18 mouse cellular contexts compared by ENCODE assay signal in genomic region chr11:83999411-83999915, GRCm38 (mm10). TPM values are rescaled to one million over a fixed set of nuclear protein-coding genes. Genes with fewer than 3 reads are reported as not detected.
A peak's percentile ranks its signal among the peaks of the same experiment; 100 is the strongest.
DNase-seq lines count a peak whose midpoint lies in the region; ATAC-seq and TF ChIP-seq lines count a peak whose summit lies in the region.
"Had no signal": no experiment of that assay in that cellular context is flagged by ENCODE, and none has a peak within 500 bp of the region (broad histone marks: within the 10 kb centered on the region; RNA-seq: fewer than 3 reads in every experiment).

No protein-coding gene starts in this region.

- no peak overlapping the region for H3K4me2 ChIP-seq in hindbrain, embryonic 13.5 days
- no peak overlapping the region for H3K4me2 ChIP-seq in neural tube, embryonic 15.5 days
- H3K4me2 ChIP-seq in hindbrain, postnatal 0 days (ENCODE audit: low read depth, low read length): no peak overlapping the region
- H3K4me2 ChIP-seq in midbrain, postnatal 0 days (ENCODE audit: low read depth, low read length, poor library complexity, severe bottlenecking): no peak overlapping the region
- H3K4me2 ChIP-seq: heart, embryonic 13.5 days had no signal

- DNase-seq in hindbrain, embryonic 10.5 days (ENCODE audit: low spot score): no peak
- DNase-seq in neural tube, embryonic 10.5 days (ENCODE audit: extremely low spot score, low spot score): no peak
- DNase-seq in hindbrain, postnatal 0 days (ENCODE audit: low spot score): no peak
- peak; percentile 28 for DNase-seq in midbrain, postnatal 0 days (ENCODE audit: low spot score)
- no peak for DNase-seq in kidney, postnatal 4 days
- DNase-seq: adrenal gland, postnatal 14 days; cerebellum, adult 2 months; cerebellum, postnatal 10 days; gastrocnemius, postnatal 36 days; heart, adult 11 months; heart, postnatal 36 days had no signal

- H3K9ac ChIP-seq in hindbrain, embryonic 13.5 days: no peak overlapping the region
- no peak overlapping the region for H3K9ac ChIP-seq in neural tube, embryonic 15.5 days (replicated peaks)
- no peak overlapping the region for H3K9ac ChIP-seq in hindbrain, postnatal 0 days (replicated peaks; ENCODE audit: low read length)
- no peak overlapping the region for H3K9ac ChIP-seq in midbrain, postnatal 0 days (replicated peaks; ENCODE audit: low read length, poor library complexity, severe bottlenecking)
- H3K9ac ChIP-seq: heart, embryonic 13.5 days had no signal

- peak overlapping the region; percentile 58; the same call in 1 of the 2 replicates for H3K27ac ChIP-seq in hindbrain, embryonic 13.5 days
- no peak overlapping the region for H3K27ac ChIP-seq in hindbrain, embryonic 10.5 days
- peak overlapping the region; percentile 18; the same call in 1 of the 2 replicates for H3K27ac ChIP-seq in neural tube, embryonic 15.5 days (replicated peaks)
- H3K27ac ChIP-seq in hindbrain, postnatal 0 days: 0 out of 2 replicates have a peak overlapping the region, but pooled peaks have one; percentile 27
- no peak overlapping the region for H3K27ac ChIP-seq in midbrain, postnatal 0 days (ENCODE audit: low read depth, low read length)
- H3K27ac ChIP-seq: embryonic facial prominence, embryonic 10.5 days; heart, embryonic 13.5 days had no signal

- no peak for ATAC-seq in hindbrain, embryonic 13.5 days (ENCODE audit: low FRiP score)
- ATAC-seq in neural tube, embryonic 15.5 days (ENCODE audit: low FRiP score): no peak
- 0 out of 2 replicates have a peak, but pooled peaks have one; percentile 27 for ATAC-seq in hindbrain, postnatal 0 days
- ATAC-seq in midbrain, postnatal 0 days (ENCODE audit: low FRiP score): no peak
- ATAC-seq: activated CD4-positive, CD25-positive, alpha-beta regulatory T cell, adult 4 months; Patski had no signal

- WGBS in hindbrain, embryonic 13.5 days: 77% methylated on average over 4 of the region's 4 CpGs
- WGBS in hindbrain, embryonic 10.5 days: 91% methylated on average over 4 of the region's 4 CpGs
- 78% methylated on average over 4 of the region's 4 CpGs for WGBS in neural tube, embryonic 15.5 days
- 76% methylated on average over 4 of the region's 4 CpGs for WGBS in hindbrain, postnatal 0 days
- WGBS in midbrain, postnatal 0 days: 44% methylated on average over 4 of the region's 4 CpGs

- no peaks in the 10 kb centered on the region for H3K9me3 ChIP-seq in hindbrain, embryonic 13.5 days
- no peaks in the 10 kb centered on the region for H3K9me3 ChIP-seq in hindbrain, embryonic 10.5 days
- H3K9me3 ChIP-seq in neural tube, embryonic 15.5 days (replicated peaks): no peaks in the 10 kb centered on the region
- no peaks in the 10 kb centered on the region for H3K9me3 ChIP-seq in hindbrain, postnatal 0 days (ENCODE audit: low read length)
- H3K9me3 ChIP-seq in midbrain, postnatal 0 days (ENCODE audit: low read length): no peaks in the 10 kb centered on the region
- H3K9me3 ChIP-seq: embryonic facial prominence, embryonic 10.5 days; heart, embryonic 13.5 days had no signal

- H3K27me3 ChIP-seq in hindbrain, embryonic 13.5 days: no peaks in the 10 kb centered on the region
- no peaks in the 10 kb centered on the region for H3K27me3 ChIP-seq in hindbrain, embryonic 10.5 days (ENCODE audit: insufficient read depth, poor library complexity, severe bottlenecking)
- no peaks in the 10 kb centered on the region for H3K27me3 ChIP-seq in neural tube, embryonic 15.5 days (replicated peaks)
- no peaks in the 10 kb centered on the region for H3K27me3 ChIP-seq in hindbrain, postnatal 0 days (ENCODE audit: insufficient read depth, low read length)
- no peaks in the 10 kb centered on the region for H3K27me3 ChIP-seq in midbrain, postnatal 0 days (ENCODE audit: insufficient read depth, low read length)
- H3K27me3 ChIP-seq: CH12.LX; heart, embryonic 13.5 days; Patski had no signal

- H3K4me1 ChIP-seq in hindbrain, embryonic 13.5 days (replicated peaks): no peaks in the 10 kb centered on the region
- no peaks in the 10 kb centered on the region for H3K4me1 ChIP-seq in hindbrain, embryonic 10.5 days (replicated peaks)
- H3K4me1 ChIP-seq in neural tube, embryonic 15.5 days: no peaks in the 10 kb centered on the region
- no peaks in the 10 kb centered on the region for H3K4me1 ChIP-seq in hindbrain, postnatal 0 days (ENCODE audit: insufficient read depth, low read length)
- H3K4me1 ChIP-seq in midbrain, postnatal 0 days (ENCODE audit: insufficient read depth, low read length): no peaks in the 10 kb centered on the region
- H3K4me1 ChIP-seq: heart, embryonic 13.5 days had no signal

- peaks cover 95% of the 10 kb centered on the region for H3K36me3 ChIP-seq in hindbrain, embryonic 13.5 days
- H3K36me3 ChIP-seq in hindbrain, embryonic 10.5 days: peaks cover 100% of the 10 kb centered on the region
- peaks cover 92% of the 10 kb centered on the region for H3K36me3 ChIP-seq in neural tube, embryonic 15.5 days
- H3K36me3 ChIP-seq in hindbrain, postnatal 0 days (ENCODE audit: insufficient read depth, low read length): peaks cover 74% of the 10 kb centered on the region
- H3K36me3 ChIP-seq in midbrain, postnatal 0 days (ENCODE audit: insufficient read depth, low read length): peaks cover 48% of the 10 kb centered on the region

- H3K4me3 ChIP-seq in hindbrain, embryonic 13.5 days: no peak overlapping the region
- no peak overlapping the region for H3K4me3 ChIP-seq in hindbrain, embryonic 10.5 days
- H3K4me3 ChIP-seq in neural tube, embryonic 15.5 days (replicated peaks): no peak overlapping the region
- H3K4me3 ChIP-seq in hindbrain, postnatal 0 days (ENCODE audit: low read length): no peak overlapping the region
- no peak overlapping the region for H3K4me3 ChIP-seq in midbrain, postnatal 0 days (ENCODE audit: low read depth, low read length)
- H3K4me3 ChIP-seq: embryonic facial prominence, embryonic 10.5 days; heart, embryonic 13.5 days had no signal

- no peak for TF ChIP-seq CTCF in hindbrain, postnatal 0 days (IDR thresholded peaks at IDR 0.05; ENCODE audit: low read depth)
- no peak for TF ChIP-seq CTCF in midbrain, postnatal 0 days (IDR thresholded peaks at IDR 0.05)

RNA-seq across cellular contexts. Expression of gene Synrg, which starts 35.2 kb away (rescaled TPM):
- polyA plus RNA-seq in hindbrain, embryonic 13.5 days (2015; fragmentation: Nextera tagmentation; extraction: Ambion mirVana): 30.9 and 32.6 TPM in 2 replicates
- 11.3 and 15.9 TPM in 2 replicates for polyA plus RNA-seq in hindbrain, embryonic 10.5 days (2016; fragmentation: Nextera tagmentation; extraction: Ambion mirVana)
- polyA plus RNA-seq in neural tube, embryonic 15.5 days (2015; fragmentation: Nextera tagmentation; extraction: Ambion mirVana): 18.3 and 19.6 TPM in 2 replicates
- total RNA-seq in hindbrain, postnatal 0 days (2014; rRNA removed): 26.8 and 29.2 TPM in 2 replicates
- polyA plus RNA-seq in hindbrain, postnatal 0 days (2015; fragmentation: Nextera tagmentation; extraction: Ambion mirVana): 14.5 and 15.0 TPM in 2 replicates
- total RNA-seq in midbrain, postnatal 0 days (2014; rRNA removed): 43.1 and 44.5 TPM in 2 replicates
- 15.3 and 17.1 TPM in 2 replicates for polyA plus RNA-seq in midbrain, postnatal 0 days (2015; fragmentation: Nextera tagmentation; extraction: Ambion mirVana)

RNA-seq across cellular contexts. Expression of gene Ddx52, which starts 57.6 kb away (rescaled TPM):
- 27.1 and 27.8 TPM in 2 replicates for polyA plus RNA-seq in hindbrain, embryonic 13.5 days (2015; fragmentation: Nextera tagmentation; extraction: Ambion mirVana)
- polyA plus RNA-seq in hindbrain, embryonic 10.5 days (2016; fragmentation: Nextera tagmentation; extraction: Ambion mirVana): 32.3 and 40.2 TPM in 2 replicates
- polyA plus RNA-seq in neural tube, embryonic 15.5 days (2015; fragmentation: Nextera tagmentation; extraction: Ambion mirVana): 21.6 and 23.9 TPM in 2 replicates
- 14.5 and 17.9 TPM in 2 replicates for total RNA-seq in hindbrain, postnatal 0 days (2014; rRNA removed)
- polyA plus RNA-seq in hindbrain, postnatal 0 days (2015; fragmentation: Nextera tagmentation; extraction: Ambion mirVana): 19.2 and 20.2 TPM in 2 replicates
- total RNA-seq in midbrain, postnatal 0 days (2014; rRNA removed): 14.6 and 16.4 TPM in 2 replicates
- polyA plus RNA-seq in midbrain, postnatal 0 days (2015; fragmentation: Nextera tagmentation; extraction: Ambion mirVana): 16.1 and 16.3 TPM in 2 replicates

Comparison
In these comparisons a context has a peak if more than half of its experiments do, and no peak if none do; other contexts are left out.
1. H3K27ac ChIP-seq: peak in hindbrain, embryonic 13.5 days (single experiment), neural tube, embryonic 15.5 days (single experiment) and hindbrain, postnatal 0 days (single experiment); none in hindbrain, embryonic 10.5 days (single experiment) and midbrain, postnatal 0 days (single experiment).